Mouse (Mus musculus): ENCODE measurements at regions not wholly inside any gene's neighbourhood (a gene's known extent, or its start where the extent isn't known, plus 50 kb on each side); places are given as distances from the start of the nearest gene placed in this dataset.

GRCm38 (mm10) chr1:130309746-130310145 lies 113.1 kb downstream of the Cd55b start:
- DNase-seq (ENCODE audit: low spot score in 2 of 2): no peak

DNA sequence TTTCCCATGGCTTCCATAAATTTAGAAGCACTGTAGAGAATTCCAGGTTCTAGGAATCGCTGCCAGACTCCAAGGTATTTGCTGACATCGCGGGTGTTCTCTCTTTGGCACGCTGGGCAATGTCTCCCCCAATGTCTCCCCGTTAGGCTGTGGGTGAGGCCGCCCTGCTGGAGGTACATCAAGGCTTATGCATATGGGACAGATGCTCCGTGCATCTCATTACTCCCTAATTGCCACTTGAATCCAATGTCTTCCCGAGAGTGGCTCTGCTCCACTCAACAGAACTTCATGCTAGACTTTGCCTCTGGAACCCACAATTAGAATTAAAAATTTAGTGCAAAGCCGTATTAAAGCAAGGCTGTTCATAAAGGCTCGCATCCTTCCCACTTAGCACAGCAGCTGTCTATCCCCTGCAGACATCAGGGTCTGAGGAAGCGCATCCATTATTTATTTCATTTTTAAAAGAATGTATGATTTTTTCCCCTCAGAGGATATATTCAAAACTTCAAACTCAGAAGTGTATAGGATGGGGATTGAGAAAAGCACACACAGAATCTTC lies 120.9 kb downstream of the Cd55b start:
- DNase-seq (ENCODE audit: low spot score in 2 of 2): no peak

GRCm38 (mm10) chr1:130300065-130300815 lies 122.6 kb downstream of the Cd55b start:
- no peak for DNase-seq (ENCODE audit: low spot score in 2 of 2)

DNA sequence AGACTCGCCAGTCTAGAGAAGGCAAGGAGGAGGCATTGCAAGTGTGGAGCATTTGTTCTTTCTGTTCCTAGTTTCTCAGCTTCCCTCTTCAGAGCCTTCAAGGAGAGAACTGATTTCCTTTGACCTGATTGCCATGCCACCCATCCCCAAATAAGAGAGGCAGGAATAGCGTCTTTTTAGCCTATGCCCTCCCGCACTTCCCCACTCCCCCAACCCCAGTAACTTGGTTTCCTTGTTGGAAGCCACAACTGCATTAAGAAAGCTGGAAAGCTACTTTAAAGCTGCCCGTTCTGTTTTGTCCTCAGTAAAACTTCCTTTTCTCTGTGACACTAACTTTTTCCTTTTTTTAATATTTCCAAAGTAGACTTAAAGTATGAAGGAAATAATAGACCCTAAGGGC lies 123.2 kb downstream of the Cd55b start:
- no peak for DNase-seq (ENCODE audit: low spot score in 2 of 2)

- DNase-seq (ENCODE audit: low spot score in 2 of 2): no peak
Observed at GRCm38 (mm10) chr1:130299069-130299468, 123.7 kb downstream of the Cd55b start.

GRCm38 (mm10) chr1:130298636-130299035 lies 124.2 kb downstream of the Cd55b start:
- DNase-seq (ENCODE audit: low spot score in 2 of 2): no peak

DNA sequence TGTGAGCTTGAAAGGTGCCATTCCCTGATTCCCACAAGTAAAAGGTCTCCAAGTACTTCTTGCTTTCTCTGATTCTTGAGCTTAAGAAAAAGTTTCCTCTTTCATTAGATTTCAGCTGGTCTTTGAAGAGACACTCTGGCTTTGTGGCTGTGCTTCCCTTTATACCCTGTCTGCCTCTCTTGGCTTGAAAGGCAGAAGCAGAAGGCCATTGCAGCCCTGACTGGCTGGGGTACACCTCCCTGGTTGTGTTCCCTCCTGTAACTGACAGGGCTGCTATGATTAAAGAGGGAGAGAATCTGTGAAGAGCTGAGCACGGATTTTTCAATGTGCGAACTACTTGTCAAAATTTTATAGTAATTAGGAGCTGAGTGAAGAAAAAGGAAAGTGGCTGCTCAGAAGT lies 125.3 kb downstream of the Cd55b start:
- no peak for DNase-seq (ENCODE audit: low spot score in 2 of 2)

GRCm38 (mm10) chr1:130285882-130286281 lies 136.9 kb downstream of the Cd55b start:
- DNase-seq (ENCODE audit: low spot score in 2 of 2): peak in 1 of 2 experiments; percentile 37

DNA sequence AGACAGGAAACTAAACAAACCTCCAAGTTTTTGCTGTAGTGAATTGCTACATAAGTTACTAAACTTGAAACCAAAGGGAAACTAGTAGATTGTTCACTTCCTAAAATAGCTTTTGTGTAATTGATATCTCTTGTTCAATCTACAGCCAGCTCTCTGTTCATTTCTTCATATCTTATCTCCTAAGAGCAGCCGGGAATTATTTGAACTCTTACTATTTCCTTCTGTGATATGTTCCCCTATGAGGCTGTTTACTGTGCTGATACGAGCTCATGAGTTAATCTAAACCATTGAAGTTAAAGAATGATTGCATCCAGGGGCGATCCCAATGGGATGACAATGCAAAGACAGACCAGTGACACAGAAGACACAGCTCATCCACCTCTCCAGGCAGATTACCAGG lies 140.7 kb downstream of the Cd55b start:
- DNase-seq (ENCODE audit: low spot score in 2 of 2): no peak

- DNase-seq (ENCODE audit: low spot score in 2 of 2): no peak
Observed at GRCm38 (mm10) chr1:130279180-130279579, 143.6 kb downstream of the Cd55b start.

GRCm38 (mm10) chr1:130278000-130278536 lies 144.7 kb downstream of the Cd55b start:
- DNase-seq (ENCODE audit: low spot score in 2 of 2): no peak

- no peak for DNase-seq (ENCODE audit: low spot score in 2 of 2)
Observed at GRCm38 (mm10) chr1:130276885-130277284, 145.9 kb downstream of the Cd55b start.

DNA sequence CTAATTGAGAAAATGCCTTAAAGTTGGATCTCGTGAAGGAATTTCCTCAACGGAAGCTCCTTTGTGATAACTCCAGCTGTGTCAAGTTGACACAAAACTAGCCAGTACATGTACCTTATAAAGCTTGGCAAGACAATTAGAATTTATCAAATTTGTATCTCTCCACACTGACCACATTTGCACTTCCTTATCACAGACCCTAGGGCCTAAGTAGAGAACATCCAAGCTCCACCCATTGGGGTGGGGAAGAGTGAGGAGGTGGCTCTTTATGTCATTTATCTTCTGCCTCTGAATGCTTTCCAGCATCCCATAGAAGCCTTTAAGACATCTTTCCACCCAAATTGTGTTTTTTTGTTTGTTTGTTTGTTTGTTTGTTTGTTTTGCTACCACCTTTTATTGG lies 146.8 kb downstream of the Cd55b start:
- no peak for DNase-seq (ENCODE audit: low spot score in 2 of 2)

DNA sequence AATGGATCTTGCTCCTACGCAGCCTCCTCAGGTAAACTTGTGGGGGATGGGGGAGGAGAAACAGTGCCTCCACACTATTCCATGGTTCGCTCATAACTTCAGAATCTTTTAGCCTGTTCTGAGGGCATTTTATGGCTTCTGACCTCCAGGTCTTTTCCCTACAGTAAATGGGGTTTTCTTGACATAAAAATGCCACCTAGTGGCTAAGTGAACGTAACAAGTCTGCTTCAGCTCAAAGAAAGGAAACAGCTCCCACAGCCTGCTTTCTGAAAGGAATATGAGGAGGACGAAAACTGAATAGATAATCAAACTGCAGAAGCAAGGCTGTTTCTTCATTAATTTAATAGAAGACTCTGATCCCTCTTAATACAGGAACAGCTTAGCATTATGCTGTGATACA lies 148.3 kb downstream of the Cd55b start:
- DNase-seq (ENCODE audit: low spot score in 2 of 2): no peak

GRCm38 (mm10) chr1:130270457-130270856 lies 152.4 kb downstream of the Cd55b start:
- DNase-seq (ENCODE audit: low spot score in 2 of 2): no peak
